Comparison of ENCODE assay signal across 18 mouse cellular contexts in genomic region chr7:27384134-27384533, GRCm38 (mm10). TPM values are rescaled to one million over a fixed set of nuclear protein-coding genes. Genes with fewer than 3 reads are reported as not detected.
DNase-seq lines count a peak whose midpoint lies in the region; ATAC-seq and TF ChIP-seq lines count a peak whose summit lies in the region.
"Had no signal": no experiment of that assay in that cellular context is flagged by ENCODE, and none has a peak within 500 bp of the region (broad histone marks: within the 10 kb centered on the region; RNA-seq: fewer than 3 reads in every experiment).

No protein-coding gene starts in this region.

- TF ChIP-seq EP300 in liver, postnatal 0 days (IDR thresholded peaks at IDR 0.05; ENCODE audit: low read depth), result no peak

- no peaks in the 10 kb centered on the region for H3K4me1 ChIP-seq in hindbrain, embryonic 15.5 days (replicated peaks)
- H3K4me1 ChIP-seq in hindbrain, embryonic 14.5 days (replicated peaks; ENCODE audit: control insufficient read depth, insufficient read depth, low read length), result no peaks in the 10 kb centered on the region
- H3K4me1 ChIP-seq in liver, embryonic 13.5 days (replicated peaks), result peaks cover 24% of the 10 kb centered on the region
- no peaks in the 10 kb centered on the region for H3K4me1 ChIP-seq in liver, postnatal 0 days (ENCODE audit: insufficient read depth)
- H3K4me1 ChIP-seq: heart, embryonic 13.5 days; limb, embryonic 10.5 days; neural tube, embryonic 13.5 days; stomach, embryonic 15.5 days had no signal

- H3K36me3 ChIP-seq in hindbrain, embryonic 15.5 days, result no peaks in the 10 kb centered on the region
- H3K36me3 ChIP-seq in hindbrain, embryonic 14.5 days (replicated peaks; ENCODE audit: control insufficient read depth, insufficient read depth), result no peaks in the 10 kb centered on the region
- H3K36me3 ChIP-seq in liver, embryonic 13.5 days, result no peaks in the 10 kb centered on the region
- H3K36me3 ChIP-seq in liver, postnatal 0 days (replicated peaks; ENCODE audit: insufficient read depth, low read length), result no peaks in the 10 kb centered on the region
- H3K36me3 ChIP-seq: embryonic facial prominence, embryonic 10.5 days; heart, embryonic 13.5 days; limb, embryonic 10.5 days; neural tube, embryonic 13.5 days; stomach, embryonic 15.5 days had no signal

- H3K4me3 ChIP-seq in hindbrain, embryonic 15.5 days, result no peak overlapping the region
- no peak overlapping the region for H3K4me3 ChIP-seq in hindbrain, embryonic 14.5 days (replicated peaks; ENCODE audit: low read length)
- H3K4me3 ChIP-seq in liver, embryonic 13.5 days (replicated peaks), result no peak overlapping the region
- H3K4me3 ChIP-seq in liver, postnatal 0 days (ENCODE audit: low read depth, low read length), result no peak overlapping the region
- H3K4me3 ChIP-seq: embryonic facial prominence, embryonic 10.5 days; gastrocnemius, adult 2 months; heart, embryonic 13.5 days; limb, embryonic 10.5 days; neural tube, embryonic 13.5 days; stomach, embryonic 15.5 days had no signal

- WGBS in hindbrain, embryonic 15.5 days, result 68% methylated on average over 5 of the region's 5 CpGs
- 63% methylated on average over 5 of the region's 5 CpGs for WGBS in hindbrain, embryonic 14.5 days
- WGBS in liver, embryonic 13.5 days (ENCODE audit: insufficient replicate concordance), result 73% methylated on average over 5 of the region's 5 CpGs
- WGBS in liver, postnatal 0 days (ENCODE audit: insufficient replicate concordance), result 76% methylated on average over 5 of the region's 5 CpGs

- ATAC-seq in hindbrain, embryonic 15.5 days (ENCODE audit: low FRiP score, low read depth), result peak; percentile 65; the same call in 1 of the 2 replicates
- ATAC-seq in hindbrain, embryonic 14.5 days (ENCODE audit: low FRiP score), result no peak
- ATAC-seq in liver, embryonic 13.5 days (ENCODE audit: low read depth), result no peak
- no peak for ATAC-seq in liver, postnatal 0 days

- DNase-seq in hindbrain, embryonic 14.5 days (ENCODE audit: low spot score), result no peak
- DNase-seq in liver, embryonic 13.5 days, result no peak
- DNase-seq in liver, postnatal 0 days, result no peak
- DNase-seq in cerebellum, adult 11 months, result peak; percentile 65
- DNase-seq in cerebellum, postnatal 25 days, result peak; percentile 78 to 80
- no peak for DNase-seq in lung, adult 18-20 months
- DNase-seq in adrenal gland, postnatal 4 days (ENCODE audit: low spot score in 2 of 2), result no peak

- no peak overlapping the region for H3K9ac ChIP-seq in hindbrain, embryonic 15.5 days
- no peak overlapping the region for H3K9ac ChIP-seq in hindbrain, embryonic 14.5 days
- H3K9ac ChIP-seq in liver, embryonic 13.5 days, result no peak overlapping the region; the same call in 1 of the 2 replicates
- H3K9ac ChIP-seq in liver, postnatal 0 days (replicated peaks), result no peak overlapping the region
- H3K9ac ChIP-seq: heart, embryonic 13.5 days; liver, embryonic 14.5 days; neural tube, embryonic 13.5 days; stomach, embryonic 15.5 days had no signal

- H3K27me3 ChIP-seq in hindbrain, embryonic 15.5 days, result peaks cover 3% of the 10 kb centered on the region
- H3K27me3 ChIP-seq in hindbrain, embryonic 14.5 days (ENCODE audit: control insufficient read depth, insufficient read depth, low read length), result peaks cover 4% of the 10 kb centered on the region; the same call in 1 of the 2 replicates
- H3K27me3 ChIP-seq in liver, embryonic 13.5 days, result peaks cover 21% of the 10 kb centered on the region
- no peaks in the 10 kb centered on the region for H3K27me3 ChIP-seq in liver, postnatal 0 days (ENCODE audit: insufficient read depth, low read length)

- no peak overlapping the region for H3K4me2 ChIP-seq in hindbrain, embryonic 15.5 days
- H3K4me2 ChIP-seq in hindbrain, embryonic 14.5 days (replicated peaks), result no peak overlapping the region
- H3K4me2 ChIP-seq in liver, embryonic 13.5 days, result no peak overlapping the region
- no peak overlapping the region for H3K4me2 ChIP-seq in liver, postnatal 0 days (ENCODE audit: low read depth, low read length)
- H3K4me2 ChIP-seq: heart, embryonic 13.5 days; neural tube, embryonic 13.5 days; stomach, embryonic 15.5 days had no signal

- H3K27ac ChIP-seq in hindbrain, embryonic 15.5 days (replicated peaks), result no peak overlapping the region
- no peak overlapping the region for H3K27ac ChIP-seq in hindbrain, embryonic 14.5 days
- peak overlapping the region; percentile 34; the same call in 1 of the 2 replicates for H3K27ac ChIP-seq in liver, embryonic 13.5 days
- no peak overlapping the region for H3K27ac ChIP-seq in liver, postnatal 0 days (ENCODE audit: low read depth)
- H3K27ac ChIP-seq: embryonic facial prominence, embryonic 10.5 days; gastrocnemius, adult 2 months; heart, embryonic 13.5 days; limb, embryonic 10.5 days; liver, embryonic 14.5 days; neural tube, embryonic 13.5 days; stomach, embryonic 15.5 days had no signal

- no peak for TF ChIP-seq CTCF in liver, postnatal 0 days (IDR thresholded peaks at IDR 0.05; ENCODE audit: low read depth)

- no peaks in the 10 kb centered on the region for H3K9me3 ChIP-seq in hindbrain, embryonic 15.5 days
- H3K9me3 ChIP-seq in hindbrain, embryonic 14.5 days (ENCODE audit: control insufficient read depth, low read length), result no peaks in the 10 kb centered on the region
- H3K9me3 ChIP-seq in liver, embryonic 13.5 days (replicated peaks), result no peaks in the 10 kb centered on the region
- H3K9me3 ChIP-seq in liver, postnatal 0 days (ENCODE audit: low read length), result no peaks in the 10 kb centered on the region
- H3K9me3 ChIP-seq: embryonic facial prominence, embryonic 10.5 days; heart, embryonic 13.5 days; limb, embryonic 10.5 days; neural tube, embryonic 13.5 days; stomach, embryonic 15.5 days had no signal

RNA-seq across cellular contexts. Expression of gene Gm20479, which starts 26.9 kb away (rescaled TPM):
- polyA plus RNA-seq in hindbrain, embryonic 15.5 days (2015; fragmentation: Nextera tagmentation; extraction: Ambion mirVana), result not detected in 2 replicates
- not detected in 2 replicates for polyA plus RNA-seq in hindbrain, embryonic 14.5 days (2014; fragmentation: Nextera tagmentation; extraction: Ambion mirVana)
- polyA plus RNA-seq in liver, embryonic 13.5 days (2015; fragmentation: Nextera tagmentation; extraction: Ambion mirVana), result 0.50 TPM in 1 of 2 replicates, not detected in the other
- polyA plus RNA-seq in liver, postnatal 0 days (2015; fragmentation: Nextera tagmentation; extraction: Ambion mirVana), result 1.1 TPM in 1 of 2 replicates, not detected in the other
- total RNA-seq in adrenal gland, postnatal 4 days (2021), result 1 to 10 TPM in 1 of 2 experiments, not detected in 1; 2.5 TPM
- total RNA-seq: gastrocnemius, adult 2 months; layer of hippocampus, postnatal 10 days; megakaryocyte-erythroid progenitor cell, adult 5-6 weeks had no signal
- polyA plus RNA-seq: embryonic facial prominence, embryonic 10.5 days; limb, embryonic 10.5 days; neural tube, embryonic 13.5 days; thymus, adult 2 months had no signal

RNA-seq across cellular contexts. Expression of gene Shkbp1, which starts 28.3 kb away (rescaled TPM):
- 42.8 and 46.6 TPM in 2 replicates for polyA plus RNA-seq in hindbrain, embryonic 15.5 days (2015; fragmentation: Nextera tagmentation; extraction: Ambion mirVana)
- polyA plus RNA-seq in hindbrain, embryonic 14.5 days (2014; fragmentation: Nextera tagmentation; extraction: Ambion mirVana), result 30.6 and 34.6 TPM in 2 replicates
- 23.1 and 25.0 TPM in 2 replicates for polyA plus RNA-seq in liver, embryonic 13.5 days (2015; fragmentation: Nextera tagmentation; extraction: Ambion mirVana)
- 9.5 and 10.9 TPM in 2 replicates for polyA plus RNA-seq in liver, postnatal 0 days (2015; fragmentation: Nextera tagmentation; extraction: Ambion mirVana)
- total RNA-seq in adrenal gland, postnatal 4 days (2021), result 10 to 100 TPM; 22.9 to 31.7 TPM

RNA-seq across cellular contexts. Expression of gene Ltbp4, which starts 46.6 kb away (rescaled TPM):
- 12.9 and 13.9 TPM in 2 replicates for polyA plus RNA-seq in hindbrain, embryonic 15.5 days (2015; fragmentation: Nextera tagmentation; extraction: Ambion mirVana)
- polyA plus RNA-seq in hindbrain, embryonic 14.5 days (2014; fragmentation: Nextera tagmentation; extraction: Ambion mirVana), result 10.4 TPM in 2 replicates
- 3.6 and 3.9 TPM in 2 replicates for polyA plus RNA-seq in liver, embryonic 13.5 days (2015; fragmentation: Nextera tagmentation; extraction: Ambion mirVana)
- 7.2 and 9.2 TPM in 2 replicates for polyA plus RNA-seq in liver, postnatal 0 days (2015; fragmentation: Nextera tagmentation; extraction: Ambion mirVana)
- 100 to 1,000 TPM in 1 of 2 experiments, 10 to 100 TPM in 1; 95.4 to 102 TPM for total RNA-seq in adrenal gland, postnatal 4 days (2021)

Comparison
In these comparisons a context has a peak if more than half of its experiments do, and no peak if none do; other contexts are left out.
1. DNase-seq: peak in cerebellum, adult 11 months (single experiment) and cerebellum, postnatal 25 days (2 of 2); none in hindbrain, embryonic 14.5 days (single experiment), liver, embryonic 13.5 days (single experiment), liver, postnatal 0 days (single experiment), lung, adult 18-20 months (0 of 2) and adrenal gland, postnatal 4 days (0 of 2).